Mouse (Mus musculus) MEL-GATA-1-ER (cell line): ENCODE measurements around the gene Gm10188.

Experiments
- DNase-seq: peaks from one replicate; pipeline ENCODE4 v3.0.0-alpha.2; 2012; ENCODE audit warnings: low read depth; ENCODE audit errors: extremely low read depth

Gene Gm10188

DNA sequence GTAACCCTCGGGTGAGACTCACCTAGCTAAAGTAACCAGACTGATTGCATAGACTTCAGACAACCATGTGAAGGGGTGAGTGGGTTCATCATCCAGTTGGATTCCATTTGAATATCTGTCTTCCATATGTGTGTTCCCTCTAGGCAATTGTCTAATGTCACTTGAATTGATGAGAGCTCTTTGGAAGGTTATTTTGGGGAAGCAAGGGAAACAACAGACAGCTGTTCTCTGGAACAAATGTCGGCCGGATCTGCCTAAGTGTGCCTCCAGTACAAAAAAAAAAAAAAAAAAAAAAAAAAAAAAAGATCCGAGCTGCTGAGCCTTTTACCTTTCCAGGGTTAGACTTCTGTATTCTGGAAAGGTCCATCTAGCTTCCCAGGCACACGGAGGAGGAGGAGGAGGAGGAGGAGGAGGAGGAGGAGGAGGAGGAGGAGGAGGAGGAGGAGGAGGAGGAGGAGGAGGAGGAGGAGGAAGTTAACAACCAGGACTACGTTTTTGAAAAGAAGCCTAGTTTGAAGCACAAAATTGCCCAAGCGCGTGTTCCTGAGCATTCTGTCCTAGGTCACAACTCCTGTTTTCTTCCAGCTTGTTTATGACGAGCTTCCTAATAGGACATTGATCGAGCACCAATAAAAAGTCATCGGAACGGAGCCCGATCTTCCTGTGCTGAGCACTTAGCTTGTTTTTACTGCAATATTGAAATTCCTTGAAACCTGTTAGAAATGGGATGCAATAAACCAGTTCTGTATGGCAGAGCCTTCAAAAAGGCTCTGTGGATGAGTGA, 3.1 kb downstream of the Gm10188 start:
- DNase-seq, result no peak

- no peak for DNase-seq
Measured at GRCm38 (mm10) chr1:132222166-132222565, 7.4 kb downstream of the Gm10188 start.

GRCm38 (mm10) chr1:132221627-132222026, 7.9 kb downstream of the Gm10188 start:
- DNase-seq, result no peak

- DNase-seq, result no peak
Measured at GRCm38 (mm10) chr1:132216276-132216675, 13.3 kb downstream of the Gm10188 start.

GRCm38 (mm10) chr1:132213076-132213475, 16.5 kb downstream of the Gm10188 start:
- no peak for DNase-seq

DNA sequence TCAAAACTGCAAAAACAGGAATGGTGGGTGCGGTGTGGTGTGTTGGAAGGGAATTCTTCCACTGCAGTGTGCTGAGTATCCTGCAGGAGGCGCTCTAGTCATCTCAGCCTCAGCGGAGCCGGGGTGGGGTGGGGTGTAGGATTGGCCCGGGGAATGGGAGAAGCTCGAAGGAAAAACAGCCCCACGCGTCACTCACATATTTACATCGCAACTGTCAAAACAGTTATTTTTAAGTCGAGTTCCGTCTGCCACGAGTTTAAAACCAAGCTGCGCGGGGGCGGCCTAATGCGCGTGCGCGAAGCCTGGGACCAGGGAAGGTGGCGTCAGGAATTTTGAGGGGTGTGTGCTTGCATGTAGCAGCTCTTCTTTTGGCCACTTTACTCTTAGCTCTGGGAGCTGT, 17.3 kb downstream of the Gm10188 start:
- DNase-seq, result no peak

DNA sequence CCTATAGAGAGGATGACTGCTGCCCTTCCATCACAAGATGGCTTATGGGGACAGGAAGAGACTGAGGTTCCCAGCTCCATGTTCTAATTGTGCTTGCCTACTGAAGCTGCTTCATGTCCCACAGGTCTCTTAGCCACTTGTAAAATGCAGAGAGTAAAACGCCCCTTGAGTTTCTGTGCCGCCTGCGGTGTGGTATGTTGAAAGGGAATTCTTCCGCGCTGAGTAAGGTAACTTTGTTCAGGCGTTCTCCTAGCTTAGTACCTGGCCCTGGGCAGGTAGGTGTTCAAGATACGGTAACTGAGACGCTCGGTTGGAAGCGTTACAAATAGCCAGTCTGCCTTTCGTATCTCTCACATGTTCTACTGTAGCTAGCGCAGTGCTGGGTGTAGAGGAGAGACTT, 17.9 kb downstream of the Gm10188 start:
- DNase-seq, result no peak

- DNase-seq, result peak; percentile 61
Measured at GRCm38 (mm10) chr1:132210922-132211321, 18.6 kb downstream of the Gm10188 start.

DNA sequence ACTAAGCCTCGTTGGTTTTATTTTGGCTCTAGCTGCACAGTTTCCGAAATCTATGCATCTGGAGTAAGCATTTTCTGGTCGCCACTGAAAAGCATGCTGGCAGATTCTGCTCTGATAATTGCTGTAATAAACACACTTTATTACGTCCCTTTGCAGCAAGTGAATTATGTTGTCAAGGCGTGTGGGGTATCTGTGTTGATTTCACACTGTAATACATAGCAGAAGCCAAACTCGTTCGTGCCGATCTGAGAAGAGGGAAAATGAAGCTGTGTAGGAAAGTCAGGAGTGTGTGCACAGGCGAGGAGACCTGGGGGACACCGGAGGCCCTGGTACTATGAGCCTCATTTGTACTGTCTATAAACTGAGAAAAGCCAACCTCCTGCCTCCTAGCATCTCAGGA, 20.2 kb downstream of the Gm10188 start:
- no peak for DNase-seq

GRCm38 (mm10) chr1:132208154-132208553, 21.4 kb downstream of the Gm10188 start:
- no peak for DNase-seq

- DNase-seq, result no peak
Measured at GRCm38 (mm10) chr1:132206828-132207227, 22.7 kb downstream of the Gm10188 start.

- DNase-seq, result no peak
Measured at GRCm38 (mm10) chr1:132205958-132206357, 23.6 kb downstream of the Gm10188 start.

DNA sequence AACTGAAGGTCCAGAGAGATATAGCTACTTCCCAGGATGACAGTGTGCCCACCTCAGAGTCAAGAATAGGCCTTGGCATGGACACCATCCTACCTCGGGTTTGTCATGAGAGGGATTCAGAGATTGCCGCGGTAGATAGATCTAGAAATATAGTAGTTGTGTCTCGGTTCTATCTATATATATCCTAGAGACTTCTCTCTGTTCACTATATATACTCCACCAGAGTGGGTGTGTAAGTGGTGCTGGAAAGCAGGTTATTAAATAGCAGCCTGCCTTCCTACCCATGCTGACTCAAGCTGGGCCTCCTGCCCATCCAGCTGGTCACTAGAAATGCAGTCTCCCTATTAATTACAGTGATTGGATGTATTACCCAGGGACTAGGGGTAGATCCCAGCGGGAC, 26.8 kb downstream of the Gm10188 start:
- no peak for DNase-seq

GRCm38 (mm10) chr1:132201936-132202335, 27.6 kb downstream of the Gm10188 start:
- DNase-seq, result no peak

GRCm38 (mm10) chr1:132201511-132201860, 28.1 kb downstream of the Gm10188 start:
- DNase-seq, result no peak

- no peak for DNase-seq
Measured at GRCm38 (mm10) chr1:132200562-132201510, 28.7 kb downstream of the Gm10188 start.

DNA sequence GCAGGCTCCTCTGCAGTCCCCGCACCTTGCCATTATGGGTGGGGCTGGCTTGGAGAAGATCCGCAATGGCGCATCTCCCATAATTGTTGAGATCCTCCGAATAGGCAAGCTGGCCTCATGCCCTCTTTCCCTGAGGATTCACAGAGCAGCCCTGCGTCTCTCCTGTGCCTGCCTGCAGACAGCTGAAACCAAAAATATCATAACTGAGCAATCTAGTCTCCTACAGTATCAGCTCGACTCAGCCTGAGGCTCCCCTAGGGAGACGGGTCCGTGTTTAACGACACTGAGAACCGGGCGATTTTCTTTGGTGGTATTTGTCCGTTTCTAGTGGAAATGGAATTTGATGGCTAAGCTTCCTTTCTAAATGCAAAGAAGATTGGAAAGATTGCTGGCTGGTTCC, 29.6 kb downstream of the Gm10188 start:
- DNase-seq, result no peak

- DNase-seq, result no peak
Measured at GRCm38 (mm10) chr1:132199244-132199643, 30.3 kb downstream of the Gm10188 start.

DNA sequence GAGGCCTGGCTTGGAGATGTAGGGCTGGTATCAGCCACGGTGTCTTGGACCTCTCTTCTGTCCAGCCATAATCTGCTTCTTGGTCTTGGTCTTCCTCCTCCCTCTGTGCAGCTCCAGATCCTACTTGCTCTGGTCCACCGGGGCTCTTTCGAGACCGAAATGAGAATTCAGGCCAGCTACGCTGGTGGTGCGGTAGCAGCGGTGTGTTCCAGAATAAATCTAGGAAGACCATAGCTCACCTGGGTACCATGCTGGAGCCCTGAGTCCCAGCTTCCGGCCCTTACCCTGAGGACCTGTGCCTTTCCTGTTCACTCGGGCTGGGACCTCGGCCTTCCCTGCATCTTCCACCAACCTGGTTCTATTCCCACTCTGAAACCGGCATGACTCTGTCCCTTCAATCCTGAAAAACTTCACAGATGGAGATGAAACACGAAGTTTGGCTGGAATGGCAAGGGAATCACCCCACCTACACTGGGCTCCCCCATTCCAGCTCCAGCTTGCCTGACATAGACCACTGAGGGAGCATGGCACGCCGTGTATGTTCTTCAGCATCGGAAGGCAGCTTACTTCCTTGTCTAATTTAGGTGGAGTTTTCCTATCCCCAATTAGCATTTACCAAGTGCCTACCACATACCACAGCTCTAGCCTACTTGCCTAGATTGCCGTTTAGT, 31.0 kb downstream of the Gm10188 start:
- no peak for DNase-seq

DNA sequence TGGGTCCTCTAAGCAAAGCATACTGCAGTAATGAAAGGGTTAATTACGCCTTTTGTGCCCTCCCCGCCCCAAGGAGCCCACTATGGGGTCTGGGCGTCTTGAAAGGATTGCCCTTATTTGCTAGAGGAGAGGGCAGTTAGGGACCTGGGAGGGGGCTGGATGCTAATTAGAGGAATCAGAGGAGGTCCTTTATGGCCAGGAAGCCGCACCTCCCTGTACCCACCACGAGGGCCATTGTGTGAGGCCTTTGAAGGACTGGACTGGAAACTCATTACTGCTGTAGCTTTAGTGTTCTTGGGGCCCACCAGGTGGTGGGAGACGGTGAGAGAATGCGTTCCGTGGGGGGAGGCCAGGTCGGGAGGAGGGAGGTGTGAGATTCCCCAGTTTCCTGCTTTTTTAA, 31.9 kb downstream of the Gm10188 start:
- no peak for DNase-seq

DNA sequence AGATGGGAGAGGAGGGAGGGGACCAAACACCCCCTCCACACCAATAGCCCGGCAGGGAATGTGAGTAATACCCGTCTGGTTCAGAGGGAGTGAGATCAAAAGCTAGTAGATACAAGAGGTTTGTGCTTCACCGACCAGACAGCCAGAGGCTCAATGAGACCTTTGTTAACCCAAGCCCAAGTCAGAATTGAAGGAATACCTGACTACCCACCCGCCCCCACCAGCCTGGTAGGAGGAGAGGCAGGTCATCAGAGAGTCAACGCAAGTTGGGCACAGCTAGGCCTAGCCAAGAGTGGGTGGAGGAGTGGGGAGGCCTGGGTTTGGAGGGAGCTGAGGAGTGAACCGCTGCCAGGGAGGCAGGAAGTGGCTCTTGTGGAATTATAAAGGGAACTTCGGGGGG, 33.2 kb downstream of the Gm10188 start:
- DNase-seq, result no peak

DNA sequence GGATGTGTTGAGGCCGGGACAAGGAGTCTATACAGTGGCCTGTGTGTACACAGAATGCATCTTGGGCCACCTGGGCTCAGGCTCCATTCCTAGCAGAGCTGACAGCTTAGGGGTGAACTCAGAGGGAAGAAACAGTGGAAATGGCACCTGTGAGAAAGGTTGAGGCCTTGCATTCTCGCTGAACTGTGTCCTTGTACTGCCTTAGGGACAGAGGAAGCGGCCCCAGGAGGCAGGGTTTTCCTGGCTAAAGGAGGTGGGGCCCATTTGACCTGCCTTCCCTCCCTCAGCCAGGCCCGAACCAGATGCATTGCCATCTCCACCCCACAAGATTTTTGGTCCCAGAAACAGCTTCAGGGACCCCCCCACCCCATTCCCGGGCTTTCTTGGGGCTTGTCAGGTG, 33.9 kb downstream of the Gm10188 start:
- DNase-seq, result no peak
